Mouse (Mus musculus) layer of hippocampus, postnatal 10 days (tissue): ENCODE data around the gene Vmn1r4. TPM values are rescaled to one million over a fixed set of nuclear protein-coding genes. Genes with fewer than 3 reads are reported as not detected.

Experiments
- DNase-seq, 2 experiments: peaks; one replicate each; pipeline ENCODE4 v3.0.0; 2021; ENCODE audit warnings: low spot score in 2 of 2
- total RNA-seq, 2 experiments: library from RNA; stranded (reverse); gene quantifications; 2 replicates each; pipeline ENCODE4 v1.2.3; 2021

The Vmn1r4 gene
- total RNA-seq, 2 experiments from 2014 or later = 0.23 to 0.36 TPM

GRCm38 (mm10) chr6:56913092-56913858 lies 10.5 kb upstream of the Vmn1r4 start:
- no peak for DNase-seq

DNA sequence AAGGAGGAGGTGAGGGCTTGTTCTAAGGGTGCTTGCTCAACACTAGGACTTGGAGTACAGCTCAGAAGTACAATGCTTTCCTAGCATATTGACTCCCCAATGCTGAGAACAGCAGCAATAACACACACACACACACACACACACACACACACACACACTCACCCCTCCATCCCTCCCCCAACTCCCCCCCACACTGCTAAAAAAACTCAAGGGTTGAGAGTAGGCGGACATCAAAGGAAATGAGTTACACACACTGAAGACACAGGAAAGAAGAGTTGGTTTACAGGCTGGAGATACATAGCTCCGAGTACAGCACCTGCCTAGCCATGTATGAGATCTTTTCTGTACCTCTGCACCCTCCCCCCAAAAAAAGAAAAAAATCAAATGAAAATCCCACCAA lies 7.5 kb upstream of the Vmn1r4 start:
- no peak for DNase-seq

DNA sequence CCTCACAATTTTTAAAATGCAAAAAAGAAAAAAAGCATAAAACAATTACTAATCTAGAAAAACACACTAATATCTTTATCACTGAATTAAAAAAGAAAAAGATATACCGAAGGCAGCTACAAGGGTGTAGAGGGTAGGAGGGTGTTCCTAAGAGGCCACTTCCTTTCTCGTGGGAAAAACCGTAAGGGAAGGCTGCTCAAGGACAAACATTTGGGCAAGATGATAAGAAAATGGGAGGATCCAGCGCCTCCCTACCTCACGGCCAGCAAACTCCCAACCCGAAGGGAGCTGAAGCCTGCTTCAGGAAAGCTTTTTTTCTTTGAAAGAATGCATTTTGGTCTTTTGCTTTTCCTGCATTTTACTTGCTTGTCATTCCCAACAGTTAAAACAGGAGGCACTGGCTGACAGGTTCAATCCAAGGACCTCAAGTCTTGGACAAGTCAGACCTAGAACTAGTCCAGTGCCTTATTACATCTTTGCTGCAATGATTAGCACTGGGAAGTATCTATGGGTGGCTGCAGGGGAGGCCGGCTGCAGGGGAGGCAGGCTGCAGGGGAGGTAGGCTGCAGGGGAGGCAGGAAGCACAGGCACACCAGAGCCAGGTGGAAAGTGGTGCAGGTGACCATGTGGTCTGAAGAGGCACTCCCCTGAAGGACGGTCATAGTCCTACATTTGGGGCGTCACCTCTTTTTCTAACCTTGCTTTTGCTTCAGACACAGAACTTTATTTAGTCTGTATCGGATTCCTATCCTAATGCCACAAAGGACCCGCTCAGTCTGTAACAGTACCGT lies 6.0 kb upstream of the Vmn1r4 start:
- DNase-seq = no peak

DNA sequence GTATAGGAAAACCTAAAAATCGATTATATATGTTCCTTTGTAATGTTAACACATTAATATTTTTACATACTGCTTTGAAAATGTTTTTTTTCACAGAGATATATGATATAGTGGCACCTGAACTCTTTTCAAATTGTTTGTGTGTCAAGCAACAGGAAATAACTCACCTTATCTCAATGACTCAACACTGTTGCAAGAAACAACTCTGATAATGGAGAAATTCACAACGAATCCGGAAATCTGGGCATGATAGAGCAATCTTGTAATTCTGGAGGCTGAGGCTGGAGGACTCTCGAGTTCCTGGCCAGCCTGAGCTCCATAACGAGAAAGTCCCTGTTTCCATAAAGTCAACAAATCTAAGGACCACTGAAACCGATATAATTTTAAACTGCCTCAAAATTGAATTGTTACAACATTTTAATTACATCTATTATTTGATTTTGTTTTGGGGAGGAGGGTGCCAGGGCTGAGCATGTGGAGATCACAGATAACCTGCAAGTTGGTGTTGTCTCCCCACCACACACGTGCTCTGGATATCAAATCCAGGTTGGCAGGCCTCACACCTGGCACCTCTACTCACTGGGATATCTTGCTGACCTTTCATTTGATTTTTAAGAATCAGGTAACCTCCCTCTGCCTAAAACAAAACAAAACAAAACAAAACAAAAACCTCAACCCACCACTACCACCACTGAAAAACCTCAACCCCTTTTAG lies 4.3 kb upstream of the Vmn1r4 start:
- DNase-seq = no peak

DNA sequence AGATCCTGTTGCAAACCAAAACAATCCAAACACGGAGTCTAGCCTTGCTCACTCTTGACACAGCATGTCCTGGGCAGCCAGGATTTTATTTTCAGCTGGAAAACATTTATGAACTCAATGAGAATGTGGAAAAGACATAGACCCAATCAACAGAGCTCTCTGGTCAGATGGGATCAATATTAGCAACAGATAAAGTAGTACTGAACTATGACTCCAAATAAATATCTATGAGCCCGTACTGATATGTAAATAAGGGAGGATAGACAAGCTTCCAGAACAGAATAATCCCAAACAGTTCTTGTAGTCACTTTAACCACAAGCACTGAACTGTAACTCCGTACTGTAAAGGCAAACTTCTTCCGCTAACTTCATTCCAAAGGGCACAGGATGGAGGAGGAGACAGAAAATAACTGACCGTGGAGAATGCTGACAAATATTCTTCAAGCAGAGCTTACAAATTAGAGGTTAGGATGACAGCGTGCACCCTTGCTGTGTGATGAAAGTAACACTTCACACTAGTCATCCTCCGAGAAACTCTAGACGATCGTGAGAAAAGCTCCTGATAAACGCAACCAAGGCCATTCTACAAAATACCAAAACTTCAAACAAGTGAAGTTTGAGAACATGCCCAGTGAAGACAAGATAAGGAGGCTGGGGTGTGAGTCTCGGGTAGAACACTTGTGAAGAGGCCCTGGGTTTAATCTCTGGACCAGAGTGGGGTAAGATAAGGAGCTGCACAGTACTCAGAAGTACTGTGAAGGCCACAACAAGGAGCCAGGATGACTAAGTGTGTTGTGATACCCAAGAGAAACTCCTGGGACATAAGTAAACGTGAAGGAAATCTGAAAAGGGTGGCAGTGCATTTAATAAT lies 3.4 kb upstream of the Vmn1r4 start:
- DNase-seq = no peak

DNA sequence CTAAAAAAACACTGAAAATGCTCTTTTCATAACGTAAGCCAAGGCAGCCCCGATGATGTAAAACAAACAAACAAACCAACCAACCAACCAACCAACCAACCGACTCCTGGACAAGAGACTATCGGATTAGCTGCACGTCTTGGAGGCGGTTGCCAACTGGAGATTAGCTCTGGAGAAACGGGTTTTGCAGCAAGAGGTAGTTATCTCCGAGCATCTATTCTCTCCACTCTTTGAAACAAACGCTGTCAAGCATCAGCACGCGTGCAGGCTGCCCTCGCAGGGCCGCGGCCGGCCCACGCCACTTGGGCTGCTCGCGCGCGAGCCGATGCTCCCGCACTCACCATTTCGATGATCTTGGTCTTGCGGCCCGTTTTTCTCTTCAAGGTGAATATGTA lies 487 bp upstream of the Vmn1r4 start:
- DNase-seq = no peak

- DNase-seq = no peak
Measured at GRCm38 (mm10) chr6:56931648-56932415, 8.0 kb downstream of the Vmn1r4 start.

DNA sequence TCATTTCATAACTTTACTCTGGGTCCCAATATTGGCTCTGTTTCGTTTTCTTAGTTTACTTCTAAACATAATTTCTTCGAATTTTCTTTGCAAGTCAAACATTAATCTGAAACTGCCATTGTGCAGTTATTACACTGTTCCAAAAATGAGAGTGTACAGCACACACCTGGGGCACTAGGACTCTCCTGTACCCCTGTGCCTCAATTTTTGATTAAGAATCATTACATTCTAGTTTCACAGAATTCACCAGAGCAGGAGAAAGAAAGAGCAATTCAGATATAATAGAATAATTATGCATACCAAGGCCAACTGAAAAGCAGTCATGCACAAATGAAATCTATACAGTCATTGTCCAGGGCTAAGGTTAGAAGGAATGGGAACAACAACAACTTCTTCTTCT lies 8.6 kb downstream of the Vmn1r4 start:
- DNase-seq = no peak

- DNase-seq = no peak
Measured at GRCm38 (mm10) chr6:56934366-56934765, 10.6 kb downstream of the Vmn1r4 start.

GRCm38 (mm10) chr6:56956436-56956835 lies 32.6 kb downstream of the Vmn1r4 start:
- DNase-seq = no peak

DNA sequence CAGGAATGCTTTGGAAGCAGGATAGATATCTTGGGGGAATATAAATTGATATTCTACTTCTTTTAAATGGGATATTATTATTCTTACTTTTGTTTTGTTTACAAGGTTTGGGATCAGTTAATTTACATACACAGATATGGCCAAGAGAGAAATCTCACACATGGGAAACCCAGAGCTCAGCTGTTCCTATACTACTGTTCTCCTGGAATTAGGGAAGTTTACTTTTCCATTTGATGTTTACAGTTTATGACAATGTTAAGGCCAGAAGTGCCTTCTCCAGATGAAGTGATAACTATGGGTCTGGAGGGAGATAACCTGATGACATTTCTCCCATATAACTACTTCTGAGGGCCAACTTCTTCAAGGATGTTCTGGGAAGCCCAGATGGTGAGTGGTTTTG lies 46.2 kb downstream of the Vmn1r4 start, which contains the start of gene Vmn1r5:
TSS of gene Vmn1r5 (plus strand) at position 301 of the 400 bp plus-strand sequence.
- no peak for DNase-seq

DNA sequence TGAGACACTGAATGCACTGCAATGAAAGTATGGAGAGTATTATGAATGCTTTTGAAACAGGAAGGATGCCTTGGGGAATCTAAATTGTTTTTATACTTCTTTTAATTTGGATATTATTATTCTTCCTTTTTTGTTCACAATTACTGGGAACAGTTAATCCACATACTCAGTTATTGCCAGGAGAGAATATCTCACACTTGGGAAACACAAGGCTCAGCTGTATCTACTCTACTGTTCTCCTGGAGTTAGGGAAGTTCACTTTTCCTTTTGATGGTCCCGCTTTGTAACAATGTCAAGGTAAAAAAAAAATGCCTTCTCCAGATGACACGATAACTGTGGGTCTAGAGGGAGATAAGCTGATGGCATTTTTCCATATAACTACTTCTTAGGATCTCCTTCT lies 73.1 kb downstream of the Vmn1r4 start, which contains the start of gene Vmn1r6:
TSS of gene Vmn1r6 (plus strand) at position 301 of the 400 bp plus-strand sequence.
- no peak for DNase-seq

Other genes starting within 250 kb of the Vmn1r4 start
- 10 to 100 TPM; 31.2 to 33.3 TPM for gene Lsm5, start 219.3 kb upstream of the Vmn1r4 start, total RNA-seq
- gene Avl9, start 209.1 kb upstream of the Vmn1r4 start, total RNA-seq = 10 to 100 TPM; 36.7 to 39.0 TPM
- gene Kbtbd2, start 126.2 kb upstream of the Vmn1r4 start, total RNA-seq = 10 to 100 TPM; 37.8 to 40.0 TPM
- 10 to 100 TPM; 39.0 to 40.2 TPM for gene Fkbp9, start 92.0 kb upstream of the Vmn1r4 start, total RNA-seq
- 10 to 100 TPM; 50.0 to 51.5 TPM for gene Nt5c3, start 83 bp upstream of the Vmn1r4 start, total RNA-seq
- not detected for gene Vmn1r5, start 46.3 kb downstream of the Vmn1r4 start, total RNA-seq
- gene Vmn1r6, start 73.2 kb downstream of the Vmn1r4 start, total RNA-seq = not detected
- gene Vmn1r7, start 101.3 kb downstream of the Vmn1r4 start, total RNA-seq = not detected
- not detected for gene Vmn1r8, start 108.3 kb downstream of the Vmn1r4 start, total RNA-seq
- not detected for gene Vmn1r9, start 142.8 kb downstream of the Vmn1r4 start, total RNA-seq
- not detected for gene Vmn1r10, start 185.4 kb downstream of the Vmn1r4 start, total RNA-seq
- gene Vmn1r11, start 209.4 kb downstream of the Vmn1r4 start, total RNA-seq = not detected
- not detected for gene Vmn1r12, start 232.9 kb downstream of the Vmn1r4 start, total RNA-seq